Mouse (Mus musculus) testis, adult 2 months (tissue): Measurements from ENCODE around the gene Lats1. TPM values are rescaled to one million over a fixed set of nuclear protein-coding genes. Genes with fewer than 3 reads are reported as not detected.

ENCODE experiments used
- H3K27ac ChIP-seq: fragments of 200-500 bp; 2 replicates; pipeline ENCODE4 v1.5.1; 2012; ENCODE audit warnings: low read depth, low read length; ENCODE audit not compliant: control insufficient read depth, insufficient read depth
- H3K27me3 ChIP-seq: fragments of 200-500 bp; 2 replicates; pipeline ENCODE4 v1.6.1; 2012; ENCODE audit warnings: mild to moderate bottlenecking, low read length, moderate library complexity; ENCODE audit not compliant: control insufficient read depth, insufficient read depth
- H3K36me3 ChIP-seq: fragments of 200-500 bp; 2 replicates; pipeline ENCODE4 v1.6.1; 2012; ENCODE audit warnings: mild to moderate bottlenecking, low read length; ENCODE audit not compliant: control insufficient read depth, insufficient read depth
- H3K4me1 ChIP-seq: fragments of 200-500 bp; 2 replicates; pipeline ENCODE4 v1.6.1; 2012; ENCODE audit warnings: low read length; ENCODE audit not compliant: control insufficient read depth, insufficient read depth
- H3K4me3 ChIP-seq: fragments of 200-500 bp; 2 replicates; pipeline ENCODE4 v1.5.1; 2012; ENCODE audit warnings: low read depth, mild to moderate bottlenecking, low read length, moderate library complexity, mixed read lengths; ENCODE audit not compliant: control insufficient read depth
- CTCF ChIP-seq: fragments of 200-500 bp; IDR thresholded peaks from 2 replicates; pipeline ENCODE4 v1.5.1; 2012; ENCODE audit warnings: low read depth, mild to moderate bottlenecking, inconsistent platforms, low read length, moderate library complexity; ENCODE audit not compliant: control insufficient read depth, insufficient read depth, insufficient replicate concordance
- POLR2A ChIP-seq: fragments of 200-500 bp; IDR thresholded peaks from 2 replicates; pipeline ENCODE4 v1.6.1; 2012; ENCODE audit warnings: low read depth, mild to moderate bottlenecking, inconsistent platforms, low read length, moderate library complexity; ENCODE audit not compliant: control insufficient read depth
- polyA plus RNA-seq: library from polyadenylated mRNA; depleted of rRNA; stranded (reverse); fragments of >200 nt; gene quantifications from 2 replicates; pipeline ENCODE4 v1.2.3, GENCODE M21; 2012; rRNA removed

The Lats1 gene
- 11.8 and 12.9 TPM in 2 replicates for polyA plus RNA-seq

GRCm38 (mm10) chr10:7680731-7681301 lies at the start of gene Lats1, which contains the start of gene Pcmt1:
TSS of gene Lats1 (plus strand) at chr10:7681214.
TSS of gene Pcmt1 (minus strand) at chr10:7681136.
- peaks cover 4% of the 10 kb centered on the region for H3K4me1 ChIP-seq
- H3K27ac ChIP-seq: peak within 1 kb of the TSS; percentile 93
- peaks cover 2% of the 10 kb centered on the region; the same call in 1 of the 2 replicates for H3K36me3 ChIP-seq
- H3K4me3 ChIP-seq: peak within 1 kb of the TSS; percentile 85
- TF ChIP-seq CTCF: no peak
- peak; percentile 87 for TF ChIP-seq POLR2A
- no peaks in the 10 kb centered on the region for H3K27me3 ChIP-seq

GRCm38 (mm10) chr10:7640366-7640765 lies 40.6 kb upstream of the Lats1 start:
- TF ChIP-seq CTCF (no peak), POLR2A (no peak)
- Histone ChIP-seq H3K27ac (no peak overlapping the region), H3K36me3 (peaks cover 1% of the 10 kb centered on the region), H3K4me1 (no peaks in the 10 kb centered on the region), H3K27me3 (no peaks in the 10 kb centered on the region), H3K4me3 (no peak overlapping the region)

DNA sequence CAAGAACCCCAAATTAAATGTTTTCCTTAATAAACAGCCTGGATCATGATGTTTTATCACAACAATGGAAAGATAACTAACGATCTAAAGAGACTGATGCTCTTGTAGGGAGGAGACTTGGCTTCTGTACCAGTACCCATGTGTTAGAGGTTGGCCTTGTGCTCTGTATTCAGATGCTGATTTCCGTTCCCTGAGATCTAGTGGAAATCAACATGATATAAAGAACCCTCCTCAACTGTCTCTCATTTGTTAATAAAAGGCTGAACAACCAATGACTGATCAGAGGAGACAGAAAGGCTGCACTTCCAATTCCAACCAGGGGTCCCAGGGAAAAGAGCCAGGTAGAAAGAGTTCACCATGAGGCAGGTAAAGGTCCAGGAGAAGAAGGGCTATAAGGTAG lies 35.1 kb upstream of the Lats1 start:
- TF ChIP-seq POLR2A (no peak), CTCF (no peak)
- Histone ChIP-seq H3K4me3 (no peak overlapping the region), H3K27me3 (no peaks in the 10 kb centered on the region), H3K4me1 (no peaks in the 10 kb centered on the region), H3K36me3 (peaks cover 1% of the 10 kb centered on the region), H3K27ac (no peak overlapping the region)

DNA sequence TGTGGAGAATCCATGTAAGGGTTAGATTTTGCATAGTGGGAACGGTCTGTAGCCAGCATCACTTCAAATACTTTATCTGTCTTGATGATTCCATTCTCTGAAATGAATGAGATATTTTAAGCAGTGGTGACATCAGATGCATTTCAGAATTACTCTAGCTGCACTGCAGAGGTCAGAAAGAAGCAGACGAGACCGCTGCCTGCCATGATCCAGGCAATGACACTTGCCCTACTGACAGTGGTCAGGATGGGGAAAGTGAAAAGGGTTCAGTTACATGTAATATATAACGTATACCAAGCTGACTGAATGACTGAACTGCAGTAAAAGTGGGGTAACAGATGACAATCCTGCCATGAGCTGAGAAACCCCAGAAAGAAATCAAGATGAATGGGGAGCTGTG lies 32.0 kb upstream of the Lats1 start:
- H3K36me3 ChIP-seq: no peaks in the 10 kb centered on the region
- H3K27me3 ChIP-seq: no peaks in the 10 kb centered on the region
- no peak overlapping the region for H3K4me3 ChIP-seq
- no peak overlapping the region for H3K27ac ChIP-seq
- TF ChIP-seq CTCF (no peak), POLR2A (no peak)
- H3K4me1 ChIP-seq: no peaks in the 10 kb centered on the region

DNA sequence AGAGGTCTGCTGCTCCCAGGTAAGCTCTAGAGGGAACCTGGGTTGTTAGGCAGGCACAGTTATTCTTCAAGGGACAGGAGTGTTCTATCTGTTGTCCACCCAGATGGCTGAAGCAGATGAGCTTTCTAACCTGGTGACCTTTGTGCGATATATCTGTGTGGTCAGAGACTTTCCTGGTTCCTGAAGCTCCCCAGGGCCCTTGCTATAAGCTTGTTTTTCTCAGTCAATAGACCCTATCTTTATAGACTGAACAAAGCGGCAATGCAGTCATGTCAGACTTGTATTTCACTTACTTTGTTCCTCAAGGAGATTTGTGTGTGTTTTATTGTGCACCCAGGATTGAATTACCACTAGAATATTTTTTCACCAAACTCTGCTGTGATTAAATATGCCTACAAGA lies 30.0 kb upstream of the Lats1 start:
- Histone ChIP-seq H3K4me3 (no peak overlapping the region), H3K27ac (no peak overlapping the region), H3K27me3 (no peaks in the 10 kb centered on the region), H3K4me1 (no peaks in the 10 kb centered on the region), H3K36me3 (no peaks in the 10 kb centered on the region)
- TF ChIP-seq CTCF (no peak), POLR2A (no peak)

GRCm38 (mm10) chr10:7662471-7663141 lies 18.4 kb upstream of the Lats1 start:
- H3K4me1 ChIP-seq: no peaks in the 10 kb centered on the region; the same call in 1 of the 2 replicates
- no peak for TF ChIP-seq POLR2A
- TF ChIP-seq CTCF: no peak
- H3K27me3 ChIP-seq: no peaks in the 10 kb centered on the region
- peak overlapping the region; percentile 91 for H3K27ac ChIP-seq
- H3K36me3 ChIP-seq: no peaks in the 10 kb centered on the region
- H3K4me3 ChIP-seq: peak overlapping the region; percentile 85

GRCm38 (mm10) chr10:7663159-7664026 lies 17.6 kb upstream of the Lats1 start:
- TF ChIP-seq POLR2A (peak; percentile 94), CTCF (no peak)
- Histone ChIP-seq H3K4me3 (peak overlapping the region; percentile 85), H3K36me3 (no peaks in the 10 kb centered on the region), H3K27ac (peak overlapping the region; percentile 91), H3K27me3 (no peaks in the 10 kb centered on the region), H3K4me1 (no peaks in the 10 kb centered on the region; the same call in 1 of the 2 replicates)
